Mouse (Mus musculus): ENCODE measurements around the gene Gpx1.

The Gpx1 gene

DNA sequence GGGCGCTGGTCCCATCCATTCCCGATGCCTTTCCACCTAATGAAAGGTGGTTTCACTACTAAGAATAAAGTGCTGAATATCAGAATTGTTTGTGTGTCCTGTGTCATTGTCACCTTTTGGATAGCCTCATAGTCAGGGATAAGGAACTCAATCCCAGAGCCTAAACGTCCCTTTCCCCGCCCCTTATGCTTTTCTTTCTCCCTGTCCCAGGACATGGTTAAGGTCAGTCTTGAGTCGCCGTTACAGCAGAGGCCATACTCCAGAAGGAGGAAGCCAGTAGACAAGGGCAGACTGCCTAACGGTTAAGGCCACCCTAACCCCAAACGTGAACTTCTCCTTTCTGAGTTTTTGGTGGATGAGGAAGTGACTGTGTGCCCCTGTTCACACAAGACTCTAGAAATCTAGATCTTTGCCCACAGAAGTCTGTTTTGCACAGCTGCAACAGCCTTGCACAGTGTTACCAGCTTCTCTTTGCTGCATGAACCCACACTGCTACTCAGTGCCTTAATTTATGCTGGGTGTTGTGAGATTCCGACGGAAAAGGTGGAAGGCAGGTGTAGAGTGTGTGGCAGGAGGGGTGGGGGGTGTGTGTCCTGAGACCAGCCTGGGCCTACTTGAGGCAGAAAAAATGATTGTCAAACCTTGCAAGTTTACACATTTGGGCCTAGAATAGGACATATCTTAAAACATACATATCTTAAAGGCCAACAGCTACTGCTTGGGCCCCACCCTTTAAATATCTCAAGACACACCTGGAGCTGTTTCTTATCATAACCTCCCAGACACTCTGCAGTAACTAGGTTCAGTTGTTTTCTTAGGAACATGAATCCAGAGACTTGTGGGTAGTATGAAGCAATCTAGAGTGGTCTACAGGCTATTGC lies 1.8 kb downstream of the Gpx1 start:
- DNase-seq, result peak; percentile 53

DNA sequence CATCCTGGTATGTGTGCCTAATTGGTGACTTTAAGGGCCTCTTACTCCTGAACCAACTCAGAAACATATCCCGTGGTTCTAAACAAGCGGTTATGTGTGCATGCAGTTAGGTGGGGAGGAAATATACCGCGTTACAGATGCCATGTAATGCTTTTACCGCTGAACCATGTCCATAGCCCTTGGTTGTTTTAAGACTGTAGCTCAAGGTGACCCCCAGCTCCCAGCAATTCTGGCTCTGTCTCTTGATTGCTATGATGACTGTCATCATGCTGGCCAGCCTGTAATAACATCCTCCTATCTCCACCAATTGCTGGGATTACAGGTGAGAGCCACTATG lies 2.4 kb downstream of the Gpx1 start:
- DNase-seq, result peak; percentile 53

DNA sequence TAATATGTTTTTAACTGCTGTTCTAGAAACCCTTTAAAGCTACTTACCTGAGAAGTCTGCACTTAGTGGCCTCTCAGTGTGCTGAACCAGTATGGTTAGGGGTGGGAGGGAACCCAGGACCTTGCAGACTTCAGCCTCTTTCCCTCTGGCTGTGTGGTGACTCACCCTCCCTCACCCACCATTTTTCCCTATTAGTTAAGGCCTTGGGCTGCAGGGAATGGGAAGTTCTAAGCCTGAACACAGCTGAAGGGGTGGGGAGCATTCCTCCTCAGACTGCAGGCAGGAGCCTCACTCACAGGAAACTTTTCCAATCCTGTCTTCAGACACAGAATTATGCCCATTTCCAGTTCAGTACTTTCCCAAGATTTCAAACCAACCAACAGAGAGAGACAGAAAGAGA lies 3.1 kb downstream of the Gpx1 start:
- peak; percentile 54 for DNase-seq

- peak; percentile 93 for DNase-seq
Measured at GRCm38 (mm10) chr9:108342301-108342831, 3.7 kb downstream of the Gpx1 start.

GRCm38 (mm10) chr9:108343331-108343730 lies 4.6 kb downstream of the Gpx1 start:
- DNase-seq, result peak; percentile 22

- DNase-seq, result no peak
Measured at GRCm38 (mm10) chr9:108343835-108344234, 5.1 kb downstream of the Gpx1 start.

GRCm38 (mm10) chr9:108344471-108344870 lies 5.8 kb downstream of the Gpx1 start:
- peak; percentile 17 for DNase-seq

DNA sequence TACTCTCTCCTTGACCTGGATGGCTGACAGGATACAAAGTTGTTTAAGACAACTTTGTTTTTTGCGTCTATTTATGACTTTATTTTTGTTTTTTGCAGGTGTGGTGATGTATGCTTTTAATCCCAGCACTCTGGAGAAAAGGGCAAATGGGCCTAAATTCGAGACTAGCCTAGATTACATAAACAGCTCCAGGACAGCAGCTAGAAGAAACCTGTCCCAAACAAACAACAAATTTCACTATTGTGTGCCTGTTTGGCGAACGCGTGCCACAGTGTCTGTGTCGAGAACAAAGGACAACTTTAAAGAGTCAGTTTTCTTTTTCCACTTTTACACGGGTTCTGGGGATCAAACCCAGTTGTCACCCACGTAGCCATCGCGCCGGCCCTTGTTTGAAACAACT lies 8.3 kb downstream of the Gpx1 start:
- DNase-seq, result peak; percentile 60

DNA sequence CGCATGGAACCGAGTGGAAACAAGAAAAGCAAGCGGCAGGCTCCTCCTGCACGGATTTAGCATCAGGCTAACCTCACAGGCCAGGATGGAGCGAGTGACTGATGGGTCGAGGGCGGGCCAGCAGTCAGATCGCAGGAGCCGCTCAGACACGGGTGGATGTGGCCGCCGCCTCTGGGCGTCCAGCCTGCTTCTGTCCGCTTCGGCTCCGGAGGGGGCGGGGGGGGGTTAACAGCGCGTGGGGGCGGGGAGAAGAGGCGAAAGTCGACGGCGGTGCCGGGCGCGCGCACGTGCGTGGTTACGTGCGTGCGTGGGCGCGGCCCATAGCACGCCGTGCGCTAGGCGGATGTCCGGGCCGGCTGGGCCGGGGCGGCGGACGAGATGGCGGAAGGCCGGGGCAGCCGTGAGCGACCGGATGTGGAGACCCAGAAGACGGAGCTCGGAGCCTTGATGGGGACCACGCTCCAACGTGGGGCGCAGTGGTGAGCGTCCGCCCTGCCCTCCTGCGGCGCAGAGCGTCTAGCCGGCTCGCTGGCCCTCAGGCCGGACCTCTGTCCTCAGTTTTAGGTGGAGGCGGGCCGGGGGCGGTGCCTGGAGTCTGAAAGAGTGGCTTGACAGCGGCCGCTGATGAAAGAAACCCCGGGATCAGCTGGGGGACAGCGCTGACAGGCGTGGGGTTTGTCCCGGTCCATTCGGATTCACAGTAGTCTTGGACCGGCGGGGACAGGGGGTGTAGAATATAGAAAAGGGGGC lies 9.0 kb downstream of the Gpx1 start, which contains the start of gene Usp4:
Usp4 (plus strand) TSS at position 314 of the 750 bp plus-strand sequence.
- peak; percentile 90 for DNase-seq

- DNase-seq, result peak; percentile 42
Measured at GRCm38 (mm10) chr9:108348290-108348680, 9.6 kb downstream of the Gpx1 start.

DNA sequence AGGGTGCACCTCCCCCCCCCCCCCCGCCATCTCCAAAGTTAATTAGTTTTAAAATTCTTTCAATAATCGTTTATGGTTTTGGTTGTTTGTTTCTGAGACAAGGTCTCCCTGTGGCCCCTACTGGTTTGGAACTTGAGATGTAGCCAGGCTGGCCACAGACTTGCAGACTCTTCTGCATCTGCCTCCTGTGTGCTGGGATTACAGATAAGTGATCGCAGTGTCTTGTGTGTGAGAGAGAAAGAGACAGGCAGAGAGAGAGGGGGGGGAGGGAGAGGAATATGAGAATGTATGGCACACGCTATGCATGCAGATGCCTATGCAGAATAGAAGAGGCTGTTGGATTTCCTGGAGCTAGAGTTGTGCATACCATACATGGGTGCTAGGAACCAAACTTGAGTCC lies 11.0 kb downstream of the Gpx1 start:
- DNase-seq, result no peak

DNA sequence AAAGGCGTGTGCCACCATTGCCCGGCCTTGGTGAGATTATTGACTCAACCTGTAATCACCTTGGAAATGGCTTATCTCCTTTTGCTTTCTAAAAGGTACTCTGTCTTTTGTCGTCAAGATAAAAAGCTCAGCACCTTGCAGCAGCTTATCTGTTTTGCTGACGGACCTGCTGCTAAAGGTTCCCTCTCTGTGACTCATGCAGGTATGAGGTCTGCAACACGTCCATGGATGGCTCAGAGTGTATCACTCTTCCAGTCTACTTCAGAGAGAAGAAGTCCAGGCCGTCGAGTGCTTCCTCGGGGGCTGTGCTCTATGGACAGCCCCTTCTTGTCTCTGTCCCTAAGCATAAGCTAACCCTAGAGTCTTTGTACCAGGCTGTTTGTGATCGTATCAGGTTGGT lies 39.5 kb downstream of the Gpx1 start:
- DNase-seq, result no peak

DNA sequence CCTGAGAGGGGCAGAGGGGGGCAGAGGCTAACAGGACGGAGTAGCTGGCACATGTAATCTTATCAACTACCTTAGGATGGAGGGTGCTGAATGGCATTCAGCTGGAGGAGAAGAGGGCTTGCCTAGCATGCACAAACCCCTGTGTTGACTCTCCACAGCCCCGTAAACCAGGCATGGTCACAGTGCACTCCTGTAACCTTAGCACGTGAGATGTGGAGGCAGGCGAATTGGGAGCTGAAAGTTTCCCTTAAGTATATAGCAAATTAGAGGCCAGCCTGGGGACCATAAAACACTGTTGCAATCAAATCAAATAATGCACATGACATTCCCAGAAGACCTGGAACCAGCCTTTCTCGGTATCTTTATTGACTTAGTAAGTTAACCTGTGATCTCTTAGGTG lies 40.0 kb downstream of the Gpx1 start:
- no peak for DNase-seq

- no peak for DNase-seq
Measured at GRCm38 (mm10) chr9:108379294-108379693, 40.6 kb downstream of the Gpx1 start.

- no peak for DNase-seq
Measured at GRCm38 (mm10) chr9:108381382-108381781, 42.7 kb downstream of the Gpx1 start.

- peak; percentile 79 for DNase-seq
Measured at GRCm38 (mm10) chr9:108385006-108385405, 46.3 kb downstream of the Gpx1 start.

GRCm38 (mm10) chr9:108386816-108387215 lies 48.1 kb downstream of the Gpx1 start:
- no peak for DNase-seq

- peak; percentile 61 for DNase-seq
Measured at GRCm38 (mm10) chr9:108388601-108389000, 49.9 kb downstream of the Gpx1 start.

GRCm38 (mm10) chr9:108389220-108389619 lies 50.5 kb downstream of the Gpx1 start:
- DNase-seq, result peak; percentile 78
